Mouse (Mus musculus): ENCODE measurements around the gene Rftn2. TPM values are rescaled to one million over a fixed set of nuclear protein-coding genes. Genes with fewer than 3 reads are reported as not detected.

The Rftn2 gene
- polyA plus RNA-seq (2015; fragmentation: Nextera tagmentation; extraction: Ambion mirVana): 14.1 and 14.6 TPM in 2 replicates

GRCm38 (mm10) chr1:55226011-55226857, at the start of gene Rftn2:
Gene Rftn2, minus strand, starts transcription at chr1:55226782.
- Histone ChIP-seq H3K4me3 (ENCODE audit: low read length) (peak within 1 kb of the TSS; percentile 53), H3K36me3 (ENCODE audit: control insufficient read depth, insufficient read depth, low read length) (no peaks in the 10 kb centered on the region), H3K4me2 (ENCODE audit: low read depth, low read length) (peak within 1 kb of the TSS; percentile 60), H3K27ac (ENCODE audit: low read length) (peak within 1 kb of the TSS; percentile 80), H3K27me3 (ENCODE audit: control insufficient read depth, insufficient read depth, low read depth, low read length) (no peaks in the 10 kb centered on the region), H3K9ac (ENCODE audit: low read length) (peak within 1 kb of the TSS; percentile 79), H3K9me3 (ENCODE audit: control insufficient read depth, low read length) (no peaks in the 10 kb centered on the region), H3K4me1 (replicated peaks; ENCODE audit: control insufficient read depth, insufficient read depth, low read length) (peaks cover 21% of the 10 kb centered on the region)
- WGBS: 2% methylated on average over 26 of the region's 26 CpGs
- peak; percentile 73 for ATAC-seq (ENCODE audit: low read depth)

- Histone ChIP-seq H3K9me3 (ENCODE audit: control insufficient read depth, low read length) (no peaks in the 10 kb centered on the region), H3K27me3 (ENCODE audit: control insufficient read depth, insufficient read depth, low read depth, low read length) (no peaks in the 10 kb centered on the region), H3K36me3 (ENCODE audit: control insufficient read depth, insufficient read depth, low read length) (no peaks in the 10 kb centered on the region), H3K4me2 (ENCODE audit: low read depth, low read length) (no peak overlapping the region), H3K4me3 (ENCODE audit: low read length) (no peak overlapping the region), H3K9ac (ENCODE audit: low read length) (no peak overlapping the region), H3K4me1 (replicated peaks; ENCODE audit: control insufficient read depth, insufficient read depth, low read length) (no peaks in the 10 kb centered on the region), H3K27ac (ENCODE audit: low read length) (no peak overlapping the region)
- ATAC-seq (ENCODE audit: low read depth): no peak
- WGBS: 55% methylated on average over 2 of the region's 2 CpGs
Observed at GRCm38 (mm10) chr1:55265447-55265846, 38.9 kb upstream of the Rftn2 start.

- ATAC-seq (ENCODE audit: low read depth): no peak
- Histone ChIP-seq H3K4me1 (replicated peaks; ENCODE audit: control insufficient read depth, insufficient read depth, low read length) (no peaks in the 10 kb centered on the region), H3K9ac (ENCODE audit: low read length) (no peak overlapping the region), H3K4me3 (ENCODE audit: low read length) (no peak overlapping the region), H3K36me3 (ENCODE audit: control insufficient read depth, insufficient read depth, low read length) (no peaks in the 10 kb centered on the region), H3K4me2 (ENCODE audit: low read depth, low read length) (no peak overlapping the region), H3K27ac (ENCODE audit: low read length) (no peak overlapping the region), H3K27me3 (ENCODE audit: control insufficient read depth, insufficient read depth, low read depth, low read length) (no peaks in the 10 kb centered on the region), H3K9me3 (ENCODE audit: control insufficient read depth, low read length) (no peaks in the 10 kb centered on the region)
- whole genome bisulfite sequencing: 13% methylated on average over 2 of the region's 2 CpGs
Observed at GRCm38 (mm10) chr1:55264385-55264784, 37.8 kb upstream of the Rftn2 start.

GRCm38 (mm10) chr1:55246374-55246773, 19.8 kb upstream of the Rftn2 start:
- no peak overlapping the region for H3K27ac ChIP-seq (ENCODE audit: low read length)
- no peak overlapping the region for H3K4me2 ChIP-seq (ENCODE audit: low read depth, low read length)
- ATAC-seq (ENCODE audit: low read depth): no peak
- no peaks in the 10 kb centered on the region for H3K4me1 ChIP-seq (replicated peaks; ENCODE audit: control insufficient read depth, insufficient read depth, low read length)
- 78% methylated on average over 2 of the region's 2 CpGs for WGBS
- no peaks in the 10 kb centered on the region for H3K9me3 ChIP-seq (ENCODE audit: control insufficient read depth, low read length)
- H3K27me3 ChIP-seq (ENCODE audit: control insufficient read depth, insufficient read depth, low read depth, low read length): no peaks in the 10 kb centered on the region
- no peak overlapping the region for H3K9ac ChIP-seq (ENCODE audit: low read length)
- H3K4me3 ChIP-seq (ENCODE audit: low read length): no peak overlapping the region
- no peaks in the 10 kb centered on the region for H3K36me3 ChIP-seq (ENCODE audit: control insufficient read depth, insufficient read depth, low read length)

GRCm38 (mm10) chr1:55239237-55239636, 12.7 kb upstream of the Rftn2 start:
- Histone ChIP-seq H3K9me3 (ENCODE audit: control insufficient read depth, low read length) (no peaks in the 10 kb centered on the region), H3K4me3 (ENCODE audit: low read length) (peak overlapping the region; percentile 74), H3K27ac (ENCODE audit: low read length) (no peak overlapping the region), H3K9ac (ENCODE audit: low read length) (no peak overlapping the region), H3K4me1 (replicated peaks; ENCODE audit: control insufficient read depth, insufficient read depth, low read length) (peaks cover 16% of the 10 kb centered on the region), H3K27me3 (ENCODE audit: control insufficient read depth, insufficient read depth, low read depth, low read length) (no peaks in the 10 kb centered on the region), H3K4me2 (ENCODE audit: low read depth, low read length) (peak overlapping the region; percentile 64), H3K36me3 (ENCODE audit: control insufficient read depth, insufficient read depth, low read length) (no peaks in the 10 kb centered on the region)
- no peak for ATAC-seq (ENCODE audit: low read depth)
- WGBS: 0% methylated on average over 1 of the region's 1 CpGs

GRCm38 (mm10) chr1:55238496-55238895, 11.9 kb upstream of the Rftn2 start:
- WGBS: 30% methylated on average over 13 of the region's 13 CpGs
- Histone ChIP-seq H3K4me1 (replicated peaks; ENCODE audit: control insufficient read depth, insufficient read depth, low read length) (peaks cover 16% of the 10 kb centered on the region), H3K9me3 (ENCODE audit: control insufficient read depth, low read length) (no peaks in the 10 kb centered on the region), H3K27ac (ENCODE audit: low read length) (no peak overlapping the region), H3K27me3 (ENCODE audit: control insufficient read depth, insufficient read depth, low read depth, low read length) (no peaks in the 10 kb centered on the region), H3K9ac (ENCODE audit: low read length) (peak overlapping the region; percentile 76), H3K36me3 (ENCODE audit: control insufficient read depth, insufficient read depth, low read length) (no peaks in the 10 kb centered on the region), H3K4me3 (ENCODE audit: low read length) (peak overlapping the region; percentile 74), H3K4me2 (ENCODE audit: low read depth, low read length) (peak overlapping the region; percentile 64)
- ATAC-seq (ENCODE audit: low read depth): no peak

- Histone ChIP-seq H3K9ac (ENCODE audit: low read length) (peak overlapping the region; percentile 76), H3K4me2 (ENCODE audit: low read depth, low read length) (peak overlapping the region; percentile 64), H3K4me1 (replicated peaks; ENCODE audit: control insufficient read depth, insufficient read depth, low read length) (peaks cover 16% of the 10 kb centered on the region), H3K36me3 (ENCODE audit: control insufficient read depth, insufficient read depth, low read length) (no peaks in the 10 kb centered on the region), H3K9me3 (ENCODE audit: control insufficient read depth, low read length) (no peaks in the 10 kb centered on the region), H3K27ac (ENCODE audit: low read length) (no peak overlapping the region), H3K4me3 (ENCODE audit: low read length) (peak overlapping the region; percentile 74), H3K27me3 (ENCODE audit: control insufficient read depth, insufficient read depth, low read depth, low read length) (no peaks in the 10 kb centered on the region)
- 0% methylated on average over 23 of the region's 23 CpGs for WGBS
- ATAC-seq (ENCODE audit: low read depth): peak; percentile 38; the same call in 1 of the 2 replicates
Observed at GRCm38 (mm10) chr1:55237643-55238161, 11.1 kb upstream of the Rftn2 start.

- peak within 1 kb of the TSS; percentile 74 for H3K4me3 ChIP-seq (ENCODE audit: low read length)
- H3K9me3 ChIP-seq (ENCODE audit: control insufficient read depth, low read length): no peaks in the 10 kb centered on the region
- WGBS: under 1% methylated on average over 75 of the region's 82 CpGs
- peaks cover 16% of the 10 kb centered on the region for H3K4me1 ChIP-seq (replicated peaks; ENCODE audit: control insufficient read depth, insufficient read depth, low read length)
- no peaks in the 10 kb centered on the region for H3K36me3 ChIP-seq (ENCODE audit: control insufficient read depth, insufficient read depth, low read length)
- H3K4me2 ChIP-seq (ENCODE audit: low read depth, low read length): peak within 1 kb of the TSS; percentile 64
- peak; percentile 99 for ATAC-seq (ENCODE audit: low read depth)
- peak within 1 kb of the TSS; percentile 76 for H3K9ac ChIP-seq (ENCODE audit: low read length)
- no peaks in the 10 kb centered on the region for H3K27me3 ChIP-seq (ENCODE audit: control insufficient read depth, insufficient read depth, low read depth, low read length)
- peak within 1 kb of the TSS; percentile 30 for H3K27ac ChIP-seq (ENCODE audit: low read length)
Observed at GRCm38 (mm10) chr1:55236890-55237642, 10.5 kb upstream of the Rftn2 start, which contains the start of gene Mars2. Gene Mars2, plus strand, starts transcription at chr1:55237177.

GRCm38 (mm10) chr1:55236487-55236886, 9.9 kb upstream of the Rftn2 start:
- Histone ChIP-seq H3K9me3 (ENCODE audit: control insufficient read depth, low read length) (no peaks in the 10 kb centered on the region), H3K27me3 (ENCODE audit: control insufficient read depth, insufficient read depth, low read depth, low read length) (no peaks in the 10 kb centered on the region), H3K27ac (ENCODE audit: low read length) (no peak overlapping the region), H3K36me3 (ENCODE audit: control insufficient read depth, insufficient read depth, low read length) (no peaks in the 10 kb centered on the region), H3K4me3 (ENCODE audit: low read length) (peak overlapping the region; percentile 74), H3K4me2 (ENCODE audit: low read depth, low read length) (peak overlapping the region; percentile 64), H3K9ac (ENCODE audit: low read length) (peak overlapping the region; percentile 57), H3K4me1 (replicated peaks; ENCODE audit: control insufficient read depth, insufficient read depth, low read length) (peaks cover 16% of the 10 kb centered on the region)
- ATAC-seq (ENCODE audit: low read depth): no peak
- 20% methylated on average over 5 of the region's 5 CpGs for WGBS
